Mouse (Mus musculus) WW6 (cell line): ENCODE data around the gene Fhdc1.

Source experiments
- DNase-seq: peaks from one replicate; pipeline ENCODE4 v3.0.0-alpha.2; 2013; ENCODE audit warnings: low read depth, low spot score

Fhdc1 gene

DNA sequence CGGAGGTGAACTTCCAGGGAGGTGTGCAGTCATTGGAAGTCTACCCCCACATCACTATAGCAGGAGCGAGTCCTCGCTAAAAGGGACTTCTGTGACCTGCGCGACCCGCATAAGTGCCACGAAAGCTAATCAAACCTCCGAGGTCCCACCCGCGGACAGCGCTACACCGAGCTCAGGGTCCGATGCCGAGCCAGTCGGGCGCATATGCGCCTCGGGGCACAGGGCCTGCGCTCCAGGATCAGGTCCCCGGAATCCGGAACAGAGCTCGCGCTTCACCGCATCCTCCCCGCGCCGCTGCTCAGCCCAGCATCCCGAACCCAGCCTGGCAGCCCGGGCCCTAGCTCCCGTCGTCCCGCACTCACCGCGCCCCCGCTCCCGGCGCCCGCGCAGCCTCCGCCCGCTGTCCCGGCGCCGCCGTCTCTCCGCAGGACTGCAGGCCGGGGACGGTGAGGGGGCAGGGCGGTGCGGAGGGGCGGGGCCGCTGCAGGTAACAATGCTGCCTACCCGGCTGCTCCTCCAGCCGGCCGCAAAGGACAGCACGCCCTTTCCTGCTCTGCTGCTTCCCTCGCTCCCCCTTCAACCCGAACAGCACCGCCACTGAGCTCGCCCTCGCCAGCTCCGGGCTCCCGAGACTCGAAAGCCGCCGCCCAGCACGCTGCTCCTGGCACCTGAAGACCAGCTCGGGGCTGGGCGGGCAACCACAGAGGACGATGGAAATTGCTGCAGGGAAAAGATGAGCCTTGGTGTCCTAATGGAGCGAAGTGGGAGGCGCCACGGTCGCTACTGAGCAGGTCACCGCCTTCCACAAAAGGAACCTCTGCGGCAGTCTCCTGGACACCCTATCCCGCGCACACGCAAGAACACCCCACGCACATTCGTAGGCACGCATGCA is at the start of gene Fhdc1:
Fhdc1 (minus strand) TSS at position 424 of the 892 bp plus-strand sequence.
- no peak for DNase-seq

GRCm38 (mm10) chr3:84529021-84529420 is 48.8 kb upstream of the Fhdc1 start:
- DNase-seq, result no peak

GRCm38 (mm10) chr3:84524952-84525351 is 44.7 kb upstream of the Fhdc1 start:
- DNase-seq, result no peak

DNA sequence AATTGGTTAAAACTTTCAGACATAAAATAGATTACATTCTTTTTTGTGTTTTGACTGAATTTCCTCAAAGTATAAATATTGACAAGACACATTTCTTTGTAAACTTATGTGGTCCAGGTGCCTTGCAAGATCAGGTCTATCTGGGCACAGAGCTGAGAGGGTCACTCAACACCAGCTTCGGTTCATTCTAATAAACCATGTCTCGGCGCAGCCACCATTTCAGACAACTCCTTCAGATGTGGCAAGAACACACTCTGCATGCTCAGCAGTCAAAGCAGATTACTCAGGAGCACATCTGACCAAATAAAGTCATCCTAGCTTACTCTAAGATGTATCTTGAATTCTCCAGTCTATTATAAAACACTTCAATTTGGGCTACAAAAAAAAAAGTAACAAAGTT is 35.9 kb upstream of the Fhdc1 start:
- DNase-seq, result no peak

DNA sequence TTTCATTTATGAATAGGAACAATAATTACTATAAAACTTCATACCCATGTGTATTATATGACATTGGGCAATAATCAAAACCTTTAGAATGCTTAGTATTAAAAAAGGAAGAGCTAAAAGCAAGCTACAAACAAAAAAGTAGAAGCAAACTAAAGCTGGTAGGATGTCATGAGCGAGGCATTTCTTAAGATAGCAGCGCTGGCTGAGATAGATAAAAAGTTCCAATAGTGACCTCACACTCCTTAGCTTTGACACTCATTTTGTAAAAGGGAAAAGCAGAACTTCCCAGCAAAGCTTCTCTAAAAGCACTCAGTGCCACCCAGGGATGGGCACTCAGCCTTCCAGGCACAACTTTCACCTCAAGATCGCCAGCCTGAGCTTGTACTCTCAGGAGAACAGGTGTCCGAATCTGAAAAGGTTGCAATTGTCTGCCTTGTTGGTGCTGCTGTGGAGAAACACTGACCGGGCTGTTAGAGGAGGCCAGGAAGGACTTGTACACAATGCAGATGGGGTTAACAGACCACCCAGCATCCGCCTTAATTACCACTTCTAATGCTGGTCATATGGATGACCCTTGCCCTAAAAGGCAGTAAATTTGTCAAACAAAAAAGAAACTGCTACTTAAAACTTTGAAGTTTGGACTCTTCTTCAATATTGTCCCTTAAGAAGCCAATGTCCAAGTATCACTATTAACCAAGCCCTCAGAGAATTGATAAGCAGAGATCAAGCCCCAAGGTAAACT is 32.7 kb upstream of the Fhdc1 start:
- no peak for DNase-seq

- no peak for DNase-seq
These were observed 25.0 kb upstream of the Fhdc1 start for GRCm38 (mm10) chr3:84505193-84505592.

GRCm38 (mm10) chr3:84504291-84504690 is 24.1 kb upstream of the Fhdc1 start:
- no peak for DNase-seq

DNA sequence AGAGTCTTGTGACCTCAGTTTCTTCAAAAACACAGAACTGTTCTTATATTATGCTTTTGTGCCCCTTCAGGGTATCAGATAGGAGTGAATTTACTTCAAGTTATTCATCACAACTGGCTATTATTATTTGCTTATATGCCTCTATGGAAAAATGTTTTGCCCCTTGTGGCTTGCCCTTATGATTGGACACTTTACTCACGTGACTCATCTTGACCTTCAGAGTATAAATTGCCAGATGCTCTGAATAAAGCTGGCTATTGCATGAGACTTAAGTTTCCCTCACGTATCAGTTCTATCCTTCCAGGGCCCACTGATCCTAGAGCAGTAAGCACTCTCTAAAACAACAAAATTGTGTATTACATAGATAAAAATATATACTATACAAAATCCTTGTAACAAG is 21.9 kb upstream of the Fhdc1 start:
- DNase-seq, result no peak

DNA sequence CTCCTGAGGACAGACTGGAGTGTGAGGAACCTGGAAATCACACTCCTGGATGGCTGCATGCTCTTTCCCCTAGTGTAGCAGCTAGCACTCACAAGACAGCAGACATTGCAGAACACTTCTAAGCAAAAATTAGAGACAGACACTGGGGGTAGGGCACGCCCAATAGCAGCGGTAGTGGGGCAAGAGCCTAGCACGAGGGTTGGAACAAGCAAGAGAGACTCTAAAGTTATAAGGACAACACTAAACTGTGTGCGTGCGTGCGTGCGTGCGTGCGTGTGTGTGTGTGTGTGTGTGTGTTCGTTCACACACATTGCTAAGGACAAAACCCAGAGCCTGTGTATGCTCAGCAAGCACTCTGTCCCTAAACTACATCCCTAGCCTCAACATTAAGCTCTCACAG is 20.3 kb upstream of the Fhdc1 start:
- DNase-seq, result no peak

DNA sequence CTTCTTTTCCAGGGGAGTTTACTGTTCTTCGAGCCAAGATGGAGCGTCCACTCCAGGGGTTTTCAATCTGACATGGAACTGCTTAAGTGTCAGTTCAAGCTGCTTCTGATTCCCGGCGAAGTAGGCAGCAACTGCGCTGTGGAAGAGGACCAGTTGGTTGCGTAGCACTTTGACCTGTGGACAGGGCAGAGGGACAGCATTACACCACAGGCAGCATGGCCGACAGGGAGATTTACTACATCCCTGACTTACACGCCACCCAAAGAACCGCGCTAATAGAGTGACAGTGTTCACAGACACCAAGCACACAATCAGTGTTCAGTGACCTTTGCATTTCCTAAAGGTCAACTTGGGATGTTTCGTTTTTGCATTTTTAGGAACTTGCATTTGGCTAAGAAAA is 17.5 kb upstream of the Fhdc1 start:
- DNase-seq, result no peak

DNA sequence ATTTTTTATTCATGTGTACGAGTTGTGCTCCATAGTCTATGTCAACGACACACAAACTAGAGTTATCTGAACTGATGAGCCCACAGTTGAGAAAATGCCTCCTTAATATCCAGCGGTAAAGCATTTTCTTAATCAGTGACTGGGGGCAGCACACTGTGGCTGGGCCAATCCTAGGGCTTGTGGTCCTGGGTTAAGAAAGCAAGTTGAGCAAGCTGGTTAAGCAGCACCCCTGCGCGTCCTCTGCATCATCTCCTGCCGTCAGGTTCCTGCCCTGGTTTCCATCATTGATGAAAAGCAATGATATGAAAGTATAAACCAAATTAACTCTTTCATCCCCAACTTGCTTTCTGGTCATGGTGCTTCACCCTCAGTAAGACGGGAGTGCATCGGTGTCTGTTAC is 12.4 kb upstream of the Fhdc1 start:
- no peak for DNase-seq

DNA sequence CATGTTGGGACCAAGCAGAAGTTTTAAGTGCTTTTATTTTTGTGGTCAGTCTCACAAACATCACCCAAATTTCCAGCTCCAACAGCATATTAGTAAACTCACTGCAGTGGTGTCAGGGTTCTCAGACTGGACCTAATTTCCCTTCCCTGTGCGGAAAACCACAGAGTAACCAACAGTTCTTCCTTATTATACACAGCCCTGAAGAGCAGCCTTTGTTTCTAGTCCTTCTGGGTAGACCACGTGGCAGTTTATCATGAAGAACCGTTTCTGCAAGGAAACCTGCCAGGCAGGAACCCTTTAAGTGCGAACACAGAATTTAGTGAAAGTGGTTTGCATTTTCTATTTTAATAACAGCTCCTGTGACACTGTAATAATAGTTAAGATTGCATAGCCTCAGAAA is 11.9 kb upstream of the Fhdc1 start:
- no peak for DNase-seq

DNA sequence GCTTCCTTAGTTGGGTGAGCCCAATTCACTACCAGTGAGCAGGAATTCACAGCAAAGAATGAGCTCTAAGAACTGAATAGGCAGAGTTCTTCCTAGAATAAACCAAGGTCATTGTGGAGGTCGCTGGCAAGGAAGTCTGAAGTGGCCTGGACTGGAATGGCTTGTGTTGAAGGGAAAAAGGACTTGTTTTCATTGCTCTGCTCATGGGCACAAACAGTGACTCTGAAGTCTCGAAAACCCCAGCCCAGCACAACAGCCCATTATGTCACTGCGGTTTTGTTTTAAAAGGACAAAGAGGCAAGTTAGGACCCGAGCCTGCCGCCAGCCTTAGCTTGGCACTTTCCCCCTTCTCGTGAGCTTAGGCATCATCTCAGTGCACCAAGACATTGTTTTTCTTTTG is 8.5 kb upstream of the Fhdc1 start:
- DNase-seq, result no peak

DNA sequence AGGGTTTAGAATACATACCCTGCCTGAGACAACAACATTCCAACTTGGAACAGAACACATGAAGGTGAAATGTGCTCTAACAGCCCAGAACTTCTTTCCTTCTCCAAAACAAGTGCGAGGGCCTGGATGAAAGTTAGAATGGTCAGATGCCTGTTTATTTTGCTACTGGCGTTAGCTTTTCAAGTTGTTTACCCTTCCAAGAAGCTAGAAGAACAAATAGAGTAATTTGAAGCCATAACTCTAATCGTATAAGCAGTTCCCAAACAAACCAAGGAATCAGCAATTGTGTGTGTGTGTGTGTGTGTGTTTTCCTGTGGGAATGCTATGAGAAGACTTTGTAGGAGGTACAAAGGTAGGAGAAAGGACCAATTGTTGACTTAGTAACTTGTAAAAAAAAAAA is 4.7 kb upstream of the Fhdc1 start:
- no peak for DNase-seq

- no peak for DNase-seq
These were observed 4.1 kb upstream of the Fhdc1 start for GRCm38 (mm10) chr3:84484333-84484732.

- DNase-seq, result no peak
These were observed 1.9 kb upstream of the Fhdc1 start for GRCm38 (mm10) chr3:84482121-84482520.

DNA sequence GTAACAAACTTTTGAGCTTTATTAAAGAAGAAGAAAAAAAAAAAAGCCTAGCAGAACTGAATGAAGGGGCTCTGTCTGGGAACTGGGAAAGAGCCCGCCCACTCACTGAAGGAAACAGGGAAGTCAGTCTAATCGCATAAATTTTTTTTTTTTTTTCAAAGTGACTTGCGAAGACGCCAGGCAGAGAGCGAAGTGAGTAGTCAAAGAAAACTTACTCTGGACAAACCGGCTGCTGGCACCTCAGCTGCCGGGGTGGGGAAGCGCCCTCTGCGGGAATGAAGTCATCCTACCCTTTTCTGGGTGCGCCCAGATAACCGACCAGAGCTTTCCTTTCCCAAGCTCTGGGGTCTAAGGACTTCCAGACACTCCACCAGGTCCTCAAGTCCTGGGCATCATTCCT is 875 bp upstream of the Fhdc1 start:
- no peak for DNase-seq

GRCm38 (mm10) chr3:84479293-84480005 is 780 bp downstream of the Fhdc1 start:
- DNase-seq, result no peak

GRCm38 (mm10) chr3:84478896-84479292 is 1.3 kb downstream of the Fhdc1 start:
- DNase-seq, result no peak

DNA sequence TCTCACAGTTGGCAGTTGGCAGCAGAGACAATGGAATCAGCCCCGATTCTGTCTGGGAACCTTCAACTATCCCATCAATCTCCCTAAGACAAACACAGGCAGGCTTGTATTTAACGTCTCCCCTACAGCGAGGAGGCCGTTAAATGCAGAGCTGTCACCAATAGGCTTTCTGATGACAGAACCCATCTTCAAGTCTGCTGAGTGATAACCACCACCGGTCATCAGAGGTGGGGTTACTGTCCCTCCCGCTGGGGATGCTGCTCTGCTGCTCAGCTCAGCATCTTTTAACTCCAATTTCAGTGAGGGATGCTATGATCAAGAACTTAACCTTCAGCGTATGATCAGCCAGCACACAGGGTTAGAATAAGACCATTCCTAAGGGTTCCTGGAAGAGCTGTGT is 2.0 kb downstream of the Fhdc1 start:
- DNase-seq, result no peak

GRCm38 (mm10) chr3:84477498-84477897 is 2.7 kb downstream of the Fhdc1 start:
- no peak for DNase-seq
